ENCODE assay signal across 8 mouse cellular contexts in genomic region chr15:88468107-88468506, GRCm38 (mm10).
DNase-seq lines count a peak whose midpoint lies in the region; ATAC-seq and TF ChIP-seq lines count a peak whose summit lies in the region.

No protein-coding gene starts in this region.

- no peaks in the 10 kb centered on the region for H3K9me3 ChIP-seq in neural tube, embryonic 11.5 days (ENCODE audit: control insufficient read depth, low read length)
- no peaks in the 10 kb centered on the region for H3K9me3 ChIP-seq in neural tube, embryonic 15.5 days (replicated peaks)
- H3K9me3 ChIP-seq in lung, postnatal 0 days (ENCODE audit: low read length): no peaks in the 10 kb centered on the region

- H3K27ac ChIP-seq in neural tube, embryonic 11.5 days (ENCODE audit: low read depth, low read length): no peak overlapping the region
- H3K27ac ChIP-seq in neural tube, embryonic 15.5 days (replicated peaks): no peak overlapping the region
- no peak overlapping the region for H3K27ac ChIP-seq in lung, postnatal 0 days (ENCODE audit: low read length)

- H3K27me3 ChIP-seq in neural tube, embryonic 11.5 days (ENCODE audit: control insufficient read depth, insufficient read depth, low read length): no peaks in the 10 kb centered on the region
- H3K27me3 ChIP-seq in neural tube, embryonic 15.5 days (replicated peaks): no peaks in the 10 kb centered on the region
- no peaks in the 10 kb centered on the region for H3K27me3 ChIP-seq in lung, postnatal 0 days (replicated peaks; ENCODE audit: insufficient read depth, low read length)

- no peak overlapping the region for H3K4me2 ChIP-seq in neural tube, embryonic 11.5 days (ENCODE audit: low read depth)
- H3K4me2 ChIP-seq in neural tube, embryonic 15.5 days: no peak overlapping the region
- no peak overlapping the region for H3K4me2 ChIP-seq in lung, postnatal 0 days (replicated peaks; ENCODE audit: low read depth, low read length)

- H3K36me3 ChIP-seq in neural tube, embryonic 11.5 days (ENCODE audit: control insufficient read depth, insufficient read depth, low read length): no peaks in the 10 kb centered on the region
- no peaks in the 10 kb centered on the region for H3K36me3 ChIP-seq in neural tube, embryonic 15.5 days
- H3K36me3 ChIP-seq in lung, postnatal 0 days (ENCODE audit: insufficient read depth, low read length): no peaks in the 10 kb centered on the region

- H3K4me1 ChIP-seq in neural tube, embryonic 11.5 days (ENCODE audit: control insufficient read depth, insufficient read depth, low read length): no peaks in the 10 kb centered on the region
- H3K4me1 ChIP-seq in neural tube, embryonic 15.5 days: peaks cover 7% of the 10 kb centered on the region; the same call in 1 of the 2 replicates
- no peaks in the 10 kb centered on the region for H3K4me1 ChIP-seq in lung, postnatal 0 days (ENCODE audit: insufficient read depth, low read depth, low read length)

- TF ChIP-seq EP300 in lung, postnatal 0 days (IDR thresholded peaks at IDR 0.05): no peak

- peak; percentile 45 for DNase-seq in neural tube, embryonic 11.5 days (ENCODE audit: low spot score)
- DNase-seq in frontal cortex, postnatal 36 days (ENCODE audit: low spot score in 2 of 2): peak; percentile 24 to 32
- DNase-seq in layer of hippocampus, adult 9-11 months: peak; percentile 42
- DNase-seq in right cerebral cortex, postnatal 25 days: peak; percentile 19
- DNase-seq in lung, postnatal 0 days (ENCODE audit: low spot score): no peak
- DNase-seq in adrenal gland, postnatal 4 days (ENCODE audit: low spot score in 2 of 2): no peak

- TF ChIP-seq CTCF in lung, postnatal 0 days (IDR thresholded peaks at IDR 0.05): no peak

- H3K9ac ChIP-seq in neural tube, embryonic 11.5 days (ENCODE audit: low read length): no peak overlapping the region
- no peak overlapping the region for H3K9ac ChIP-seq in neural tube, embryonic 15.5 days (replicated peaks)
- no peak overlapping the region for H3K9ac ChIP-seq in lung, postnatal 0 days (replicated peaks; ENCODE audit: low read depth)

- ATAC-seq in neural tube, embryonic 11.5 days (ENCODE audit: insufficient read depth, low FRiP score, low TSS enrichment): no peak
- no peak for ATAC-seq in neural tube, embryonic 15.5 days (ENCODE audit: low FRiP score)
- ATAC-seq in lung, postnatal 0 days: no peak
- no peak for ATAC-seq in megakaryocyte, adult 5-6 weeks (ENCODE audit: poor library complexity, severe bottlenecking)

- 44% methylated on average over 12 of the region's 12 CpGs for WGBS in neural tube, embryonic 11.5 days
- 24% methylated on average over 12 of the region's 12 CpGs for WGBS in neural tube, embryonic 15.5 days
- WGBS in lung, postnatal 0 days: 75% methylated on average over 12 of the region's 12 CpGs

- no peak overlapping the region for H3K4me3 ChIP-seq in neural tube, embryonic 11.5 days (ENCODE audit: low read depth, low read length)
- H3K4me3 ChIP-seq in neural tube, embryonic 15.5 days (replicated peaks): no peak overlapping the region
- no peak overlapping the region for H3K4me3 ChIP-seq in lung, postnatal 0 days (ENCODE audit: low read depth, low read length)

Comparison
In these comparisons a context has a peak if more than half of its experiments do, and no peak if none do; other contexts are left out.
1. DNase-seq: peak in neural tube, embryonic 11.5 days (single experiment), frontal cortex, postnatal 36 days (2 of 2), layer of hippocampus, adult 9-11 months (single experiment) and right cerebral cortex, postnatal 25 days (single experiment); none in lung, postnatal 0 days (single experiment) and adrenal gland, postnatal 4 days (0 of 2).